Mouse (Mus musculus): ENCODE data around the gene Med17.

Med17 gene

GRCm38 (mm10) chr9:15288402-15288801 lies 8.7 kb upstream of the Med17 start:
- DNase-seq (ENCODE audit: low read depth): no peak

GRCm38 (mm10) chr9:15287846-15288245 lies 8.1 kb upstream of the Med17 start:
- no peak for DNase-seq (ENCODE audit: low read depth)

GRCm38 (mm10) chr9:15285443-15285842 lies 5.7 kb upstream of the Med17 start:
- no peak for DNase-seq (ENCODE audit: low read depth)

GRCm38 (mm10) chr9:15280491-15280879 lies 754 bp upstream of the Med17 start:
- DNase-seq (ENCODE audit: low read depth): no peak

- DNase-seq (ENCODE audit: low read depth): no peak
Observed at GRCm38 (mm10) chr9:15279139-15279648, 537 bp downstream of the Med17 start.

GRCm38 (mm10) chr9:15278343-15278742 lies 1.4 kb downstream of the Med17 start:
- no peak for DNase-seq (ENCODE audit: low read depth)

GRCm38 (mm10) chr9:15276855-15277254 lies 2.9 kb downstream of the Med17 start:
- no peak for DNase-seq (ENCODE audit: low read depth)

GRCm38 (mm10) chr9:15273981-15274380 lies 5.8 kb downstream of the Med17 start:
- DNase-seq (ENCODE audit: low read depth): peak; percentile 23

- DNase-seq (ENCODE audit: low read depth): no peak
Observed at GRCm38 (mm10) chr9:15263487-15263886, 16.2 kb downstream of the Med17 start.

GRCm38 (mm10) chr9:15261980-15262379 lies 17.8 kb downstream of the Med17 start:
- no peak for DNase-seq (ENCODE audit: low read depth)

GRCm38 (mm10) chr9:15256214-15256613 lies 23.5 kb downstream of the Med17 start:
- DNase-seq (ENCODE audit: low read depth): no peak

GRCm38 (mm10) chr9:15254501-15254900 lies 25.2 kb downstream of the Med17 start:
- DNase-seq (ENCODE audit: low read depth): no peak

GRCm38 (mm10) chr9:15252196-15252595 lies 27.5 kb downstream of the Med17 start:
- no peak for DNase-seq (ENCODE audit: low read depth)

- DNase-seq (ENCODE audit: low read depth): peak; percentile 39
Observed at GRCm38 (mm10) chr9:15250376-15250775, 29.4 kb downstream of the Med17 start.

- no peak for DNase-seq (ENCODE audit: low read depth)
Observed at GRCm38 (mm10) chr9:15245319-15246075, 34.2 kb downstream of the Med17 start.

- no peak for DNase-seq (ENCODE audit: low read depth)
Observed at GRCm38 (mm10) chr9:15242130-15242529, 37.6 kb downstream of the Med17 start.

GRCm38 (mm10) chr9:15241596-15241939 lies 38.2 kb downstream of the Med17 start:
- DNase-seq (ENCODE audit: low read depth): peak; percentile 75

GRCm38 (mm10) chr9:15240863-15241595 lies 38.7 kb downstream of the Med17 start:
- no peak for DNase-seq (ENCODE audit: low read depth)

- no peak for DNase-seq (ENCODE audit: low read depth)
Observed at GRCm38 (mm10) chr9:15240006-15240405, 39.7 kb downstream of the Med17 start.

GRCm38 (mm10) chr9:15239042-15239925 lies 40.4 kb downstream of the Med17 start, which contains the start of gene Vstm5:
Vstm5 (plus strand) TSS chr9:15239045.
- no peak for DNase-seq (ENCODE audit: low read depth)

- no peak for DNase-seq (ENCODE audit: low read depth)
Observed at GRCm38 (mm10) chr9:15238297-15238990, 41.3 kb downstream of the Med17 start.
